Mouse (Mus musculus): Measurements from ENCODE around the gene Mrpl53.

DNA sequence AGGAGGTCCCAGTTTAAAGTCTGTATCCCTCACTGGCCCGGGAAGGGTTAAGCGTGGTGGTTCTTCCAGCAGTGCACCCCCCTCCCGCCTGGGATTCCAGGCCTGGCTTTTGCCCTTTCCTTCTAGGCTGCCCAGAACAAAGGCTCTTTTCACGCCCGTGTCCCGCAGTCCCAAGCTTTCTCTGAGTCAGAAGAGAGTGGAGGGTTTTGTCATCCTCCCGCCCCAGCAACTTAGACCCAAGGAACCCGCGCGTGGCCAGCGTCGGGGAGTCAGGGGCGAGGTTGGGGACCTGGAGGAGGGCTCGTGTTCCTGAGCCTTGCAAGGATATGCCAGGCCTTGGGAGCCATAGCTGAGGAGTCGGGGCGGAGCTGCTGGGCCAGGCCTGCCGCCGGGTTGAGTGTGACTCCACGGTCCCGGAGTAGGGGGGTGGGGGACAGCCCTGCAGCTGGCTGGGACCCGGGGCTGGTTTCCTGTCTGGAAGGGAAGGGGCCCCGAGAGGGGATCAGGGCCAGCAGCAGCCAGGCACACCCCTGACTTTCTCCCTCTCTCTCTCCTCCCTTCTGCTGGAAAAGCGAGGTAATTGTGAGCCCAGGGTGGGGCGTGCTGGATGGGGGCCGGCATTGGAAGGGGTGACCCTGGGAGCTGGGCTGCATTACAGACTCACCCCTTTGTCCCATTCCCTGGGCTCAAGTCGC lies 28.2 kb downstream of the Mrpl53 start:
- TF ChIP-seq CTCF (IDR thresholded peaks at IDR 0.05; ENCODE audit: extremely low read depth, insufficient read depth, insufficient read length, insufficient replicate concordance) (no peak), POLR2A (IDR thresholded peaks at IDR 0.05; ENCODE audit: low read depth, low read length) (no peak)

Data from spleen, adult 2 months (tissue).